Mouse (Mus musculus) granulocyte monocyte progenitor cell, adult 5-6 weeks (primary cell): Measurements from ENCODE around the gene Iqch. TPM values are rescaled to one million over a fixed set of nuclear protein-coding genes. Genes with fewer than 3 reads are reported as not detected.

Experiments
- ATAC-seq: replicated peaks from 2 replicates; pipeline ENCODE4 v1.8.0; 2016; ENCODE audit warnings: mild to moderate bottlenecking, moderate TSS enrichment, inconsistent platforms; ENCODE audit not compliant: poor library complexity, severe bottlenecking
- total RNA-seq, 2 experiments: library from RNA; stranded (forward) in 1 of 2; stranded (reverse) in 1 of 2; fragments of 200-712, 200-1000 nt in 1 of 2; fragments of >200 nt in 1 of 2; fragmentation: Nextera tagmentation in 1 of 2; gene quantifications; 2 replicates each; pipeline ENCODE4 v1.2.3; 2014 to 2017

The Iqch gene
- total RNA-seq, 2 experiments from 2014 or later = not detected

DNA sequence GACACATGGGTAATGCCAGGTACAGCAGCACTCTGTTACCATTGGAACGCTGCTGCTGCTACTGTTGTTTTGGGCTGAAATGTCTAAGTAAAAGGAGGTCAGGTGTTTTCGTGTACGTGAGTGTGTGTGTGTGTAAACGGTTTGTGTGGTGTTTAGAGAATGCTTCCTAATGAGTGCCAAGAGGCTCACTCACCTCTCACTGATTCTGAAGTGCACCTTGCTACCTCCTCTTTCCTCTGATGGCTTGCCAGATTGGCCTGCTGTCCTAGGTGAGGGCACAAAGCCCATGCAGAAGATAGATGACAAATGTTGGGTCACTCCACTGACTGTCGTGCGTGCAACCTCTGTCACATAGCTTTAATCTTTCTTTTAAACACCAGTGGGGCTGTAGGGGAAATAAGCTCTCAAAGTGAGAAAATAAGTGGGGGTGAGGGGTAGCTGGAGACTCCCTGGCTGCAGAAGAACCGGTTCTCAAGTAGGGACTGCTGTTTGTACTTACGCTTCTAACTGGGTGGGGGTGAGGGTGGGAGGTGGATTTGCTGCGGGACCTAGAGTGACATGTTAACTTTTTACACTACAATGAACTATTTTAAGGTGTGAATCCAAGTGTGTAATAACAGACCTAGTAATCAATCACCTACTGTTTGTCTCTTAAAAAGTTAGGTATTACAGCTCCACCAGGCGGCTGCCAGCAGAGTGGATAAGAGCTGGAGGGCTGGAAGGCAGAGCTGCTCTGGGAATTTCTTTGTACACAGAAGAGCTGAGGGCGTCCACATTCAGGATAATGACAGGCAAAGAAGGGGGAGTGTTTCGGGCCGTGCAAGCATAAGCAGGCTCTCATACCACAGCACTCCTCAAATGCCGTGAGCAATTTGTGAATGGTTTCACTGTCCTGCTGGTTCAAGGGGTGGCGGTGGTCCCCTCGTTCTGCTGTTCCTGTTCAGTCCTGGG lies 10.5 kb upstream of the Iqch start:
- no peak for ATAC-seq

DNA sequence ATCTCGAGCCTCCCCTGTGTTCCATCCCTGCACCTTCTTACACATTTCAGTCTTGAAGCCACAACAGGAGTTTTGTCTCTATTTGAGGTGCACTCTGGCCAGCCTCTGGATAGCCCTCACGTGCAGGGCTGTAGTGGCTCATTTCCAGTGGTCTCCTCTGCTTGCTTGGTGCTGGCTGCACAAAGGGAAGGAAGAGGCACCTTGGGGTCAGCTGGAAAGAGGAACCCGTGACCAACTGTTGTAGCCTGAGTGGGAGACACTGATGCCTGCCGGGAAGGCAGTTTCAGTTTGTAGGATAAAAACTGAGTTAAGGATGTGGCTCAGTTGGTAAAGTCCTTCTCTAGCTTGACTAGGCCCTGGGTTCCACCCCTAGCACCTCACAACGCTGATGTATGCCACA lies 9.7 kb upstream of the Iqch start:
- ATAC-seq = peak; percentile 67

DNA sequence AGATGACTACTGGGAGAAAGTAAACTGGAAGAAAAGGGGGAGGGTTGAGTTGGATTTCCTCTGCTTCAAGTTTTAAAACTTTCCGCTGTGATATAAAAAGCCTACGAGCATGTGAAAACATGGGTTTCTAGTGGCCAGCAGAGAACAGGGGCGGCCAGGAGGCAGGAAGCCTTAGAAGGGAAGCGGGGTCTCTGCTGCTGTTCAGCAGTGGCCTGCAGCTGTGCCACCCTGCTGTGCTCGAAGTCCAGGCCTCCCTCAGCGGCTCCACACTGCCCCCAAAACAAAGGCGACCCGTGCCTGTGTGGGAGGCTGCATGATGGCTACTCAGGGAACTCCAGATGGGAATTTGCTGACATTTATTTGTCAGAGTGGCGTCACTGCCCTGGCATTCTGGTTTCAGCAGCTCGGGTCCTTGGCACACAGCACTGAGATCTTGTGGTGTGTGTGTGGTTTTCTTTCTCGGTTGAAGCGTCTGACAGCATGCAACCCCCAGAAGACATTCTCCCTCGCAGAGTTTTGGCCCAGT lies 8.6 kb upstream of the Iqch start:
- peak; percentile 50 for ATAC-seq

DNA sequence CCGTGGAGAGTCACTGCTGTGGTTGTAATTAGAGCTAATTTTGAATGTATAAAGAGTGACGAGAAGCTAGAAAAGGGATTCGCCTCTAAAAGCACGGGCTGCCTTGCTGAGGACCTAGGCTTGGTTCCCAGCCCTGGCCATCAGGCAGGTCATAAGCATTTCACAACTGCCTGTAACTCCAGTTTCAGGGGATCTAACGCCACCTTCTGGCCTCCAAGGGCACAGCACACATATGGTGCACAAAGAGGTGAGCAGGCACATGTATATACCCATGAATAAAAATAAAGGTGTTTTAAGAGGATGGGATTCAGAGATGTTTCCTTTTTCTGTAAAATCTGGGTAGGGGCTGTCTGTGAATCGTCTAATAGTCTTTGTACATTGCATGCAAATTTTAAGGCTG lies 7.9 kb upstream of the Iqch start:
- ATAC-seq = no peak

DNA sequence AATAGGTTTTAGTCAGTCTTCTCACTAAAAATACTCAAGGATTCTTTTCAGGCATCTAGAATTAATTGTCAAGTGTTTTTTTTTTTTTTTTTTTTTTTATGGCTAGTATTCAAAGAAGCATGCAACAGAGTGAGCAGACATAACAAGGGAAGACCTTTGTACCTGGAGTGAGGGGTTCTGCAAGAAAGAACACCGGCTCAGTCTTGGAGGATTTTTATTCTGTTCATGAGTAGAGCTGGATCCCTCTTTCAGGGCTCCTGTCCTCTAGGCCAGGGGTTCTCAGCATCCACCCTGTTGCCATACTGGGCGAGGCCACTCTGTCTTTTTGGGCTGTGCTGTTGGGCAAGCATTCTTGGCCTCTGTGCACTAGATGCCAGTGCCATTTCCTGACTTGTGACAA lies 7.5 kb upstream of the Iqch start:
- ATAC-seq = no peak

DNA sequence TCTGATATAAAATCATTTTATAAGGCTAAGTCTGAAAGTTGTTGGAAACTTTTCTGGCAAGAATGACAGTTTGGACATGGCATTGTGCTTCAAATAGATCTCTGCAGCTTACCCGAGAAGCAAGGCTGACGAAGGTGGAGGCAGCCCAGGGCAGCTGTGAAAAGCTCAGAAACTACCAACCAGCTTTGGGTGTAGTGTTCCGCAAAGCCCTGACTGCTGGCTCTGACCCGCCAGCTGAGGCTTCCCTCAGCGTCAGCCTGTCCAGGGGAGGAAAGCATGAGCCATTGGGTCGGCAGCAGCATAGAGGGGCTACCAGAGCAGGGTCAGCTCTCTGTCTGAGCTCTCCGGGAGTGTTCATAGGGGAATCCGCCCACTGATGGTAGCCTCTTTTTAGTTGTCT lies 7.0 kb upstream of the Iqch start:
- ATAC-seq = no peak

DNA sequence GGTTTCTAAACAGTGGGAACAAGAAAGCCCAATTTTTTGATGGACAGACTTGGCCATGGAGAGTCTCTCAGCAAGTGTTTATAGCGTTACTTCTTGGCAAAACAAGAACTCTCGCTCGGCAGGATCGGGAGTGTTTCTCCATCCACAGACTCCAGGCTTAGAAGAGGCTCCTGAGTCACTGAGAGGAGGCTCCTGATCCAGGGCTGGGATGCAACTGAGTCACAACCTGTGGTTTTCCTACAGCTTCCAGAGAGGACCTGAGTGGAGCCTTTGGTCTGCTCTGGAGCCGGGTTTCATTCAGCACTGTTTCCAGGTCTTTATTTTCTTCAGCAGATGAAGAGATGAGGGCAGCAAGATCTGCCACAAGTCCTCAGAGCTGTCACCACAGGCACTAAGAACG lies 5.7 kb upstream of the Iqch start:
- ATAC-seq = no peak

DNA sequence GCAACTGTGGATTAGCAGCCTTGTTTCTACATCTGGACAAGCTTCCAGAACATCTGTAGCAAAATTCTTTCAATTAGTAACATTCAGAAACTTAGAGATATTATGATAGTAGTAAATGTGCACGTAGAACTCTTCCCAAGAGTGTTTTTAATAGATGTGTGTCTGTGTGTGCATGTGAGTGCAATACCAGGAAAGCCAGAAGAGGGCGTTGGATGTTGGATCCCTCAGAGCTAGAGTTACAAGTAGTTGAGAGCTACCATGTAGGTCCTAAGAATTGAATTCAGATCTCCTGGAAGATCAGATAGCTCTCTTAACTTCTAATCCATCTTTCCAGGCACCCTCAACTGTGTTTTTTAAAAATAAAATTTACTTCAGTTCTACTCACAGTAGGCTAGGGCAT lies 4.3 kb upstream of the Iqch start:
- ATAC-seq = no peak

DNA sequence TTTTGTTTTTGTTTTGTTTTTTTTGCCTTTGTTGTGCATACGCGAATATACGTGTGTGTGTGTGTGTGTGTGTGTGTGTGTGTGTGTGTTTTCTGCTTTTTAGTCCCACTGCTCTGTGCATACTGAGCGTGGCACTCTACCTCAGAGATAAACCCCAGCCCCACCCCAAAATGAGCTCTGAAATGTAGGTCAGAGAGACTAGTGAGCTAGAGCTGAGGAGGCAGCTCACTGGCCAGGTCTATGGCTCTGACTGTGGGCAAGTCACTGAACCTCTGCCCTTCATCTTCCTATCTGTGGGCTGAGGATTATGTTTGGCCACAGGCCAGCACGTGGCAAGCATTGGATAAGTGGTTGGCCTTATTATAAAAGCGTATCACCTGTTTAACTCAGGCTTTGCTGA lies 1.6 kb upstream of the Iqch start:
- ATAC-seq = no peak

DNA sequence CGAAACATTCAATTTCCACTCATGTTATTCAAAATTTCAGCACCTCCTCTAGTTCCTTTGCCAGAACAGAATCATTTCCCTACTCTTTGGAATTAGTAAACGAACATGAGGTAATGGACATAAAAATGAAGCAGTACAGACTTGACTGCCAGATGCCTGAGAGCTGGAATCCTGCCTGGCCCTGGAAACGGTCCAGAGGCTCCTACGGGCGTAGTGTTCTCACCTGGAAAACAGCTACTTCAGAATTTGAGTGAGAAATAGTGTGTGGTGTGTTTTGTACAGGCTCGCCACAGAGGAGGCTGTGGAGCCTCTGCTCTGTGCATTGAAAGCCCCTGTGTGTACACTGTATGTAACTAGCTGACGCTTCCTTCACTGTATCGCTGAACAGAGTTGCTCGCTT lies 5.6 kb downstream of the Iqch start:
- ATAC-seq = no peak

DNA sequence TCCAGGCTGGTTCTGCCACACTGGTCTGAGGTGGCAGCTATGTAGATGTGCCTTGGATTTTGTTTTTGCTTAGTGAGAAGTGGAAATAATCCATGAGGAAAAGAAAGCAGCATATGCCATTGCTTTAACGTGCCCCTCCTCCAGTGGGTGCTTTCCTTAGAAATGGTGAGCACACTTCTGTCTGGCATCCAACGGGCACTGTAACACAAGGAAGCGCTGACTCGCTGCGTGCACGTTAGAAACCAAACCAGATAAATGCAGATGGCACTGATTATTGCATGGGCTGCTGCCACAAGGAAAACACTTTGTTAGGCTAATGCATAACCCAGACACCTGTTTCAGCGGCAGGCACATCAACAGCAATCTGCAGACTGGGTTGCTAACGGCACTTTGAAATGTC lies 6.6 kb downstream of the Iqch start:
- ATAC-seq = no peak

DNA sequence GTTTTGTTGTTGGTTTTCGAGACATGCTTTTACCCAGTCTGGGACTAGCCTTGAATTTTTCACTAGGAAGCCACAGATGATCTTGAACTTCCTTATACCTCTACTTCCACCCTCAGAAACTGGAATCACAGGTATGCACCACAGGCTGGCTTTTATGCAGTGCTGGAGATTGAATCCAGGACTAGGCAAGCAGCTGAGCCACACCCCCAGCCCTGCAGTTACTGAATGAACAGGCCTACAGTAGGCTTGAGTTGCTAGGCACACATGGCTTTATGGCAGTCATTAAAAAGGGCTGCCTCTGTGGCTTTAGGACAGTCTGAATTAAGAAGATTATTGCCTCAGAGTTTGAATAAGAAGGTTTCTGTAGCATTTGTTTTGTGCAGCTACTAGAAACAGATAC lies 7.3 kb downstream of the Iqch start:
- no peak for ATAC-seq

DNA sequence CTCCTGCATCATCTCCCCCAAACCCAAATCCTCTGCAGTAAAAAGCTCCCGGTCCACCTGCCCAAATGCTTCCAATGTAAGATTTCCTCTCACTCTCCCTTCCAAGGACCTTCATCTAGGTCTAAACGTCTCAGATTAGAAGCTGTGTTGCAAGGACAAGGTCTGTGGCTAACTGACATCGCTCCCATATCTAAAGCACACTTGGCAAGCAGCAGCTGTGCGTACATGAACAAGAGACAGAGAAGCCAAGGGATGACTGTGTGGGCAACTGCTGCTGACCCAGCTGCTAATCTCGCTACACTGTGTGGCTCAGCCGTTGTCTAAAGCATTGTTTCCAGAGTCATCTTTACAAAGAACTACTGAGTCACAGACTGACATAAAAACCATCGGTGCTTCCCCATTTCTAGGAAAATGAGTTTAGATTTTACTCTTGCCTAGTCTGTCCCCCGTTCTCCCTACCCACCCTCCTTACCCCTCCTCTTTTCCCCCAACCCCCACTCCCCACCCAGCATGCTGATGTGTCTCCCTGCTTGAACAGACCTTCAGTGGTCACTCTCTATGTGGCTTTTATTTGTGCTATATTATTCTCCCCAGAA lies 10.5 kb downstream of the Iqch start:
- no peak for ATAC-seq

DNA sequence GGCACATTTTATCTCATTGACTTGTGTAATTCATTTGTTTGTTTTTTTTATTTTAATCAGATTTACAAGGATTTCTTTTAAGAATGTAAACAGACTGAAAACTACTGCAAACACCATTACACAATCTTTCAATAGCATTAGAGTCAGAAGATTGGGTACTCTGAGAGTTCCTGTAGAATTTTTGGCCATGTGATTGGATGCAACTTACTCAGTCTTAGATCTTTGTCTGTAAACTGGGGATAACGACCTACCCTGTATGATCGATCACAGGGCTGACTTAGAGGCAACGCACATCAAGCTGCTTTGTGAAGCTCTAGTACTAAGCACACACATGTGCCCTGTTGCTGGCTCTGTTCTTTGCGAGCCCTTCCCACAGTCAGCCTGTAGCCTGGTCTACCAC lies 11.7 kb downstream of the Iqch start:
- ATAC-seq = no peak

DNA sequence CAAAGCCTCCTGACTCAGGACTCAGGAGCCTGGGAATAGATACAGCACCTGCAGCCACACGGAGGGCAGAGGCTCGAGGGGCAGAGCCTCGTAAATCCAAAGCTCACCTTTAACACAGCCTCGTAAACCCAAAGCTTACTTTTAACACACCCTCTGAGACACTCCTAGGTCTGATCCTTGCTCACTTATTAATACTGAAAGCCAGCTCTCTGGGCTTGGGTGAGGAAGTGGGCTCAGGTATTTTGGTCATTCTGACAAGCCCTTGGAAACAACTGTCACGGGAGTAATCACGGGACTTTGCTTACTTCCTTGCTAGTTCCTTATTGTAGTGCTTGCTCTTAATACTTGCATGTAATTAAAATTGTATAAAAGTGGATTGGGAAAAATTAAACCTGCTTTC lies 13.1 kb downstream of the Iqch start:
- ATAC-seq = no peak

DNA sequence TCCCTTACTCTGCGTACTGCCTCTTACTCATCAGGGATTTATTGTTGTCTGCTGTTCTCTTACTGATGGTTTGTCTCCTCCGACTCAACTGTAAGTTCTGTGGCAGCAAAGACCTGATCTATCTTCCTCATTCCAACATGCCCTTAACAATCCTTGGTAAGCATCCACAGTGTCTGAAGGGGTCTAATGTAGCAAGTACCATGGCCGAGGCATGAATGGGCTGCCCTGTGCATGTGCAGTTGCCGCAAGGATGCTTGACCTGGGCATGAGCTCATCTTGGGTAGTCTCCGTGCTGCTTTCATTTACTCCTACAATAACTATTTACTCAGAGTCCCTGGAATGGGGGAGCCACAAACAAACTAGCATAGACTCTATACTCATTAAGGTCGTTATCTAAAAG lies 17.0 kb downstream of the Iqch start:
- no peak for ATAC-seq

DNA sequence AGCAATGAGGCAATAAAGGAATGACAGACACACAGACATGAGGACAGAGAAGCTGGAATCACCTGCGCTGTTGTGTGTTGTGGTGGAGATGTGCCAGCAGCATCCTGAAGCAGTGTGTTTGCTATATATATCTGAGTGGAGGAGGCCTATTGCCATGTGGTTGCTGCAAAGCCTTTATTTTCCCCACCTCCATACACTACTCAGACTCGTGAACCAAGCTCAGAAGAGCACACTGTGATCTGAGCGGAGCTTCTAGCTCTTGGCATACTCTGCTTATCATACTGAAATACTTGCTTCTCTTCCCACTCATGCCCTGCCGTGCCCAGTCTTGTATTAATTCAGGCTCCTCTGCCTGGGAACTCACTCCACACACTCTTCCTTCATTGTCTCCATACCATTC lies 20.5 kb downstream of the Iqch start:
- ATAC-seq = no peak

DNA sequence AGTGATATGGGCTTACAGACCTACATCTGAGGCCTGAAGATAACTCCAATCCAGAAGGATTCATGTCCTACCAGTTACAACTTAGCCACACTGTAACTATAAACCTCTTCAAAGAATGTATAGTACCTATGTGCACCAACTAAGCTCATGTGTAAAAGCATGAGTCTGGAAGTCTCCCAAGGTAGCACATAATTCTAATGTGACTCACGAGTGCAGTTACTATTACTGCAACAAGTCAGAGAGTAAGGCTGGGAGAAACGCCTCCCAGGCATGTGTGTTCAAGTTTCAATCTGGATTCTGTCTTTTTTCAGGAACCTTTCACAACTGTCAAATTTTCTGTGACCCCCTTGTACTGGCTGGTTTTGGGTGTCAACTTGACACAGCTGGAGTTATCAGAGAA lies 22.2 kb downstream of the Iqch start:
- no peak for ATAC-seq

DNA sequence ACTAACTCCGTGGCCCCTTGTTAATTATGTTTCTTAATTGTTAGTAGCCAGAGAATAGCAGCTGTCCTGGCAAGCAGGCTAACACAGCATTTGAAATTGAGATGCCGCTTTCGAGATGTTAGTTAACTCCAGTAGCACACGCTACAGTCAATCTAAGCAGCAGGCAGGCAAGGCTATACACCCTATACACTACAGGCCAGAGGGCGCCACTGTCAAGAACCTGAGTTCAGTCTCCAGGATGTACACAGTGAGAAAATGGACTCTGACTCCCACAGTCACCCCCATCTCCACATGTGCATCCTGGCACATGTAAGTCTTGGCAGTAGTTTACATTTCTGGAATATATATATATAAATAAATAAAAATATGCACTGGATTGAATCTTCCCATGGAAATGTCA lies 22.6 kb downstream of the Iqch start:
- ATAC-seq = no peak

DNA sequence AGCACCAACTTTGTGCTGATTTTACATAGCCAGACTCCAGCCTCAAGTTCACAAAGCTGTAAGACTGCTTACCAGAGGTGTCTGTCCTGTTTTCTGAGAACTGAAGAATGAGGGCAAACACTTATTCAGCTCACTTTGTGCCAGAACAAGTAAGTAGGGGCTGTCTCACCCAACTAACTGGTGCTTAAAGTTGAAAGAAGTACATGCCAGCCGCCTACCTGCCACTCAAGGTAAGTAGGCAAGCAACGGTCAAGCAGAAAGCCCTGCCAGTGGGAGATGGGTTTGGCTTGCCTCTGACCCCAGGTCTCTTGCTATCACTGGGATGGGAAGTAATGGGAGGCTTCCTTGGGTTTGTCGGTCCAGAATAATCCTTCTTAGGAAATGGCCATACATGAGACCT lies 24.8 kb downstream of the Iqch start:
- no peak for ATAC-seq

DNA sequence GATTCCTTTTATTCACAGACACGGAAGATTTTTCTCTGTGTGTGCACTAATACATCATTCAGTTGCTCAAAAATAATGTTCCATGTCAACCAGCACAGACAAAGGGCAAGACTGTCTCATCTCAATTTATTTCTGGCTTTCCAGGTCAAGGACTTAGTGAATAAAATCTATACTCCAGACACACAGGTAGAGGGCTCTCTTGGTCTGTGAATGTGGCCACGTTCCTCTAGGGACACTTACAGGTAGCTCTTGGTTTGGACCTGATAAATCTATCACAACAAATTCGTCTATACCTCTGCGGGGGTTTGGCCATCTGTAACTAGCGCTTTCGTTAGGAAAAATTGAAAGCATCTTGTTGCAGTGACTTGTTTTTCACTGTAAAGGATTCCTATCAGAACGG lies 29.4 kb downstream of the Iqch start:
- ATAC-seq = no peak

DNA sequence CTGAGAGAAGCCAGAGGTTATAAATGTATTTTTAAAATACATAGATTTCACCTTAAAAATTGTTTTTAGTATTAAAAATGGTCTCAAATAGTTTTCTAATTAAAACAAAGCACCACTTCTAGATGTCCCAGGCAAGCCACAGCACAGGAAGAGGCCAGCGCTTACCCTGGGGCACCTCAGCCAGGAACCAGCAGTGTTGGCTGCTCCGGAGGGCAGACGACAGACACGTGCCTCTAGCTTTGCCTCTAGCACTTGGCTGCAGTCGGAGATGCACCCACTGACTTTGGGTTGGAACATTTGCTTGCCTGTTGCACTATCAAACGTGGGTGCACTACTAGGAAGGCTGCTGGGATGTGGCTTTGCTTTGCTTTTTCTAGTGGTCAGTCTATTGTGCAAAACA lies 30.4 kb downstream of the Iqch start:
- ATAC-seq = no peak; the same call in 1 of the 2 replicates
